Mouse (Mus musculus) heart, adult 2 months (tissue): ENCODE results near the gene Pdcd2l. TPM values are rescaled to one million over a fixed set of nuclear protein-coding genes. Genes with fewer than 3 reads are reported as not detected.

Experiments
- DNase-seq, 2 experiments: peaks; one replicate each; pipeline ENCODE4 v3.0.0; 2021
- H3K27ac ChIP-seq: fragments of 200-600 bp; 2 replicates; pipeline ENCODE4 v1.8.1; 2022
- H3K27me3 ChIP-seq: fragments of 200-500 bp; 2 replicates; pipeline ENCODE4 v1.6.1; 2012; ENCODE audit warnings: mild to moderate bottlenecking, low read length, inconsistent platforms, mixed read lengths; ENCODE audit not compliant: control insufficient read depth, insufficient read depth
- H3K36me3 ChIP-seq: fragments of 200-500 bp; 2 replicates; pipeline ENCODE4 v1.6.1; 2012; ENCODE audit warnings: low read length, inconsistent platforms; ENCODE audit not compliant: control insufficient read depth, insufficient read depth
- H3K4me1 ChIP-seq: fragments of 200-500 bp; 2 replicates; pipeline ENCODE4 v1.6.1; 2011; ENCODE audit warnings: low read length; ENCODE audit not compliant: control insufficient read depth, insufficient read depth
- H3K4me3 ChIP-seq: fragments of 200-600 bp; 2 replicates; pipeline ENCODE4 v1.8.1; 2022
- H3K79me2 ChIP-seq: fragments of 200-500 bp; replicated peaks from 2 replicates; pipeline ENCODE4 v1.6.1; 2012; ENCODE audit warnings: mild to moderate bottlenecking, inconsistent platforms, low read length, moderate library complexity, mixed read lengths; ENCODE audit not compliant: control insufficient read depth, insufficient read depth
- H3K9ac ChIP-seq: fragments of 200-500 bp; 2 replicates; pipeline ENCODE4 v1.6.1; 2012; ENCODE audit warnings: low read depth, mild to moderate bottlenecking, control low read depth, inconsistent platforms, low read length, mixed read lengths
- CTCF ChIP-seq: fragments of 200-600 bp; IDR thresholded peaks from 2 replicates; pipeline ENCODE4 v1.8.1; 2022; ENCODE audit warnings: antibody characterized with exemption, mild to moderate bottlenecking, moderate library complexity
- EP300 ChIP-seq: fragments of 200-500 bp; IDR thresholded peaks from 2 replicates; pipeline ENCODE4 v1.6.1; 2011; ENCODE audit warnings: low read depth, low read length, control low read depth; ENCODE audit not compliant: insufficient read depth
- POLR2A ChIP-seq: fragments of 200-500 bp; IDR thresholded peaks from 2 replicates; pipeline ENCODE4 v1.6.1; 2011; ENCODE audit warnings: mild to moderate bottlenecking, low read depth, low read length, control low read depth; ENCODE audit not compliant: insufficient read depth
- WGBS: fragments of 180-500 bp; shearing (Covaris S2); methylation state at CpG from one replicate; pipeline ENCODE4 v1.1.7; 2018; 5-methylcytosine and 5-hydroxymethylcytosine counted together
- intact Hi-C: fragments of 180-260 bp; cut with DNase I; formaldehyde crosslinking; loops from one replicate; pipeline ENCODE4 v1.15.1; 2025
- polyA plus RNA-seq: library from polyadenylated mRNA; depleted of rRNA; stranded (reverse); fragments of >200 nt; gene quantifications from 2 replicates; pipeline ENCODE4 v1.2.3, GENCODE M21; 2012
- total RNA-seq, 2 experiments: library from RNA; stranded (reverse); gene quantifications; 2 replicates each; pipeline ENCODE4 v1.2.3; 2021

The Pdcd2l gene
- total and polyA plus RNA-seq, 3 experiments = 14.8 to 20.6 (median 18.8) TPM

DNA sequence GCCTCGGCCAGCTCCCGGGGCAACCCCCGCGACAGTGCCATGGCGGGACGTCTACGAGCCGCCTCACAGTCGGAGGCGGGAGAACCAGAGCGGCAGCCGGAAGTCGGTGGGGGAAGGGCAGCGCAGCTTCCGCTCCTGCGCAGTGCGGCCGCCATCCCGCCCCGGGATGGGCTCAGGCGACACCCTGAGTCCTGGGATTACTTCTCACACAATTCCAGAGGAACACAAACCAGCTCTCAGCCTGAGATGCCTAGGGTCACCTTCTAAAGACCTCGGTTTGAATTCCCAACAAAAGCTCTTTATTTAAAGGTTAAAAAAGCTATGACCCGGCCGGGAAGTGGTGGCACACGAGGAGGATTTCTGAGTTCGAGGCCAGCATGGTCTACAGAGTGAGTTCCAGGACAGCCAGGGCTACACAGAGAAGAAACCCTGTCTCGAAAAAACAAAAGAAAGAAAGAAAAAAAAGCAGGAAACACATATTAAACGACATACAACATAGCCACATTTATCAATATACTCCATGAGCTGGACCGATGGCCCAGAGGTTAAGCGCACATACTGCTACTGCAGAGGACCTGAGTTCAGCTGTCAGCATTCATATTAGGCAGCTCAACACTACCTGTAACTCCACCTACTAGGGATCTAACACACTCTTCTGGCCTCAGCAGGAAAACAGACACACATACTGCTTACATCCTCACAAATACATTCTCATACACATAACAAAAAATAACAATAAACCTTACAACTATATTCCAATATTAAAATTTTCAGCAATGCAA, 27.8 kb downstream of the Pdcd2l start:
- H3K4me3 ChIP-seq = peak overlapping the region; percentile 87
- H3K27me3 ChIP-seq = no peaks in the 10 kb centered on the region
- peak; percentile 90 for TF ChIP-seq POLR2A
- TF ChIP-seq CTCF = no peak
- TF ChIP-seq EP300 = peak; percentile 57; the same call in 1 of the 2 replicates
- peak overlapping the region; percentile 88 for H3K27ac ChIP-seq
- no peaks in the 10 kb centered on the region for H3K79me2 ChIP-seq
- H3K4me1 ChIP-seq = peaks cover 1% of the 10 kb centered on the region
- DNase-seq = peak; percentile 95 to 97
- peak overlapping the region; percentile 86 for H3K9ac ChIP-seq
- intact Hi-C loops = loop anchor here (2.0 to 10.0 kb wide), 2 partner anchors 28 to 216 kb away; partner anchors contain the start of gene Pdcd2l
- WGBS = 9% methylated on average over 30 of the region's 30 CpGs
- peaks cover 5% of the 10 kb centered on the region for H3K36me3 ChIP-seq

DNA sequence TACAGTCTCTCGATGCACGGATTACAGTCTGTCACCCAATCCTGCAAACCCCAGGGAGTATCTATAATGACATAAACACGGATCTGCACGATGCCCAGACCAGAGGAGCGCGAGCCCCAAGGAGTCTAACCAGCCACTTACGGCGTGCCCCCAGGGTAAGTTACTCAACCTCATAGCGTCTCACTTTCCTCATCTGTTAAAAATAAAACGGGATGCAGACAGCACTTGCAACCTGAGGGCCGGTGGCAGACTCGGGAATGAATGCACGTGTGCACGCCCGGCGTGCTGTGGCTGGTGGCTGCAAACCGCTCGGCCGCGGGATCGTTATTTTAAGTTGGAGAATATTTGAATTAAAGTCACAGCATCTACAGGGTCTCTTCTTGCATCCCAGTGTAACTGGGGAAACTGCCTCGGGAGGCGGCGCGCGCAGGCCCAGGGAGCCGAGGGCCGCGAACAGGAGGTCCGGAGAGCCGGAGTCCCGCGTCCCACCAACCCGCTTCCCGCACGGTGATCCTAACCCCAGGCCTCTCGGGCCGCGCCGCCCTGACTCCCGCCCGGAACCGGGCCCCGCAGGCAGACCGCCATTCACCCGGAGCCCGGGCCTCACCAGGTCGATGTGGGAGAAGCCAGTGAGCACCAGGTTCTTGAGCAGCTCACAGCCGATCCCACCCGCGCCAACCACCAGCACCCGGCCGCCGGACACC, 28.5 kb downstream of the Pdcd2l start:
- WGBS = under 1% methylated on average over 54 of the region's 54 CpGs
- no peak for TF ChIP-seq EP300
- no peak for TF ChIP-seq CTCF
- TF ChIP-seq POLR2A = no peak
- peak in 1 of 2 experiments; percentile 49 for DNase-seq
- Histone ChIP-seq H3K4me1 (peaks cover 1% of the 10 kb centered on the region), H3K4me3 (peak overlapping the region; percentile 87), H3K27me3 (no peaks in the 10 kb centered on the region), H3K79me2 (no peaks in the 10 kb centered on the region), H3K9ac (peak overlapping the region; percentile 86), H3K36me3 (peaks cover 6% of the 10 kb centered on the region), H3K27ac (peak overlapping the region; percentile 88)
- intact Hi-C loops = loop anchor here (2.0 to 10.0 kb wide), 3 partner anchors 29 to 217 kb away; partner anchors contain the start of gene Pdcd2l

DNA sequence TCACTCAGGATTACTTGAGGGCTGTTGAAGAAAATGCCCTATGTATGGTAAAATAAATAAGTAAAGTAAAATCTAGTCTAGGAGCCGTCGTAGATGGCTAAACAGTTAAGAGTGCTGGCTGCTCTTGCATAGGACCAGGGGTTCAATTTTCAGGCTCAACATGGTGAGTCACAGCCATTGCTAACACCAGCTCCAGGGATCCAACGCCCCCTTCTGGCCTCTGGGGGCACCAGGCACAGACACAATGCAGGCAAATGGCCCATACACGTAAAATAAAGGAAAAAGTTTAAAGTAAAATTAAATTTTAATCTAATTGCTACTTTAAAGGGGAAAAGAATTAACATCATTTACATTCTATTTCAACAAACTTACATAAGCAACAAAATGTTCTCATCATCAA, 29.6 kb downstream of the Pdcd2l start:
- H3K79me2 ChIP-seq = no peaks in the 10 kb centered on the region
- intact Hi-C loops = loop anchor here (2.0 to 10.0 kb wide), 2 partner anchors 32 to 218 kb away; no protein-coding TSS in a partner anchor
- H3K4me3 ChIP-seq = peak overlapping the region; percentile 87; the same call in 1 of the 2 replicates
- DNase-seq = no peak
- H3K36me3 ChIP-seq = peaks cover 6% of the 10 kb centered on the region
- 55% methylated on average over 4 of the region's 4 CpGs for WGBS
- no peak overlapping the region for H3K9ac ChIP-seq
- no peaks in the 10 kb centered on the region for H3K27me3 ChIP-seq
- H3K4me1 ChIP-seq = peaks cover 1% of the 10 kb centered on the region
- no peak overlapping the region; the same call in 1 of the 2 replicates for H3K27ac ChIP-seq
- TF ChIP-seq POLR2A (no peak), CTCF (peak; percentile 57)

DNA sequence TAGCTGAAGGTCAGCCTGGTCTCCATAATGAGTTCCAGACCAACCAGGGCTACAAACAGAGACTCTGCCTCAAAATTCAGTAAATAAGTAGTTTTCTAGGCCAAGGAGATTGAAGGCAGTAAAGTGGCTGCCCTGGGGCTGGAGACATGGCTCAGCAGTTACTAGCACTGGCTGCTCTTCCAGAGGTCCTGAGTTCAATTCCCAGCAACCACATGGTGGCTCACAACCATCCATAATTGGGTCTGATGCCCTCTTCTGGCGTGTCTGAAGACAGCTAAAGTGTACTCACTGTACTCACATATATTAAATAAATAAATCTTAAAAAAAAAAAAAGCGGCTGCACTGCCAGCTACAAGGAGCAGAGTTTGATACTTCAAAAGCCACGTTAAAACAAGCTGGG, 30.5 kb downstream of the Pdcd2l start:
- Histone ChIP-seq H3K9ac (no peak overlapping the region), H3K27me3 (no peaks in the 10 kb centered on the region), H3K79me2 (no peaks in the 10 kb centered on the region), H3K36me3 (peaks cover 10% of the 10 kb centered on the region), H3K4me1 (peaks cover 1% of the 10 kb centered on the region), H3K27ac (no peak overlapping the region), H3K4me3 (no peak overlapping the region)
- no peak for DNase-seq
- intact Hi-C loops = loop anchor here (2.0 to 10.0 kb wide), 2 partner anchors 31 to 219 kb away; no protein-coding TSS in a partner anchor
- TF ChIP-seq POLR2A (no peak), CTCF (no peak), EP300 (no peak)
- WGBS = 81% methylated on average over 3 of the region's 3 CpGs

DNA sequence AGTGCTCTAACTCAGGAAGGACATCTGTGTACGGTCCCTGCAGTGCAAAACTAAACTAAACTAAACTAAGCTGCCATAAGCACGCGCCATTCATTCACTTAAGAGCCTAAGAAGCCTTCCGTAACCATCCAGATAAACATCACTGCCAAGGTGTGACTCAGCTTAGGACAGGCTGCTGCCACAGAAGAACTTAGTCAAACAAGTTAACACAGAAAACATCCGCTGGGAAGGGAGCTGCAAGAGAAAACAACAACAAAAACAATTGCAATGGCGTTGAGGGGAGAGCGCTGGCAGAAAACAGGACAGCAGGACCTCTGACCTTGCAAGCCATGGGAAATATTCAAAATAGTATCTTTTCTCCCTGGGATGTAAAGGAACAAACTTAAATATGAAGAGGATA, 31.8 kb downstream of the Pdcd2l start:
- 84% methylated on average over 7 of the region's 7 CpGs for WGBS
- Histone ChIP-seq H3K9ac (no peak overlapping the region), H3K27ac (no peak overlapping the region), H3K27me3 (no peaks in the 10 kb centered on the region), H3K36me3 (peaks cover 10% of the 10 kb centered on the region), H3K4me3 (no peak overlapping the region), H3K79me2 (no peaks in the 10 kb centered on the region), H3K4me1 (peaks cover 1% of the 10 kb centered on the region)
- intact Hi-C loops = loop anchor here (10.0 kb wide), 1 partner anchor 220 kb away; no protein-coding TSS in a partner anchor
- no peak for DNase-seq
- TF ChIP-seq EP300 (no peak), CTCF (no peak), POLR2A (no peak)
